Mouse (Mus musculus) erythroblast, embryonic 14.5 days (primary cell): ENCODE results near the gene Poc5. TPM values are rescaled to one million over a fixed set of nuclear protein-coding genes. Genes with fewer than 3 reads are reported as not detected.

Source experiments
- H3K27me3 ChIP-seq: 2 replicates; pipeline ENCODE4 v1.6.1; 2012; ENCODE audit warnings: inconsistent platforms; ENCODE audit not compliant: control insufficient read depth
- H3K36me3 ChIP-seq: 2 replicates; pipeline ENCODE4 v1.6.1; 2012; ENCODE audit warnings: mild to moderate bottlenecking, inconsistent platforms; ENCODE audit not compliant: control insufficient read depth
- H3K4me1 ChIP-seq: 2 replicates; pipeline ENCODE4 v1.6.1; 2012; ENCODE audit warnings: inconsistent platforms; ENCODE audit not compliant: control insufficient read depth
- H3K4me3 ChIP-seq: replicated peaks from 2 replicates; pipeline ENCODE3; 2012; ENCODE audit warnings: moderate library complexity, mild to moderate bottlenecking, inconsistent platforms
- H3K9me3 ChIP-seq: 2 replicates; pipeline ENCODE4 v1.6.1; 2012; ENCODE audit warnings: low read length, inconsistent platforms, mixed read lengths; ENCODE audit not compliant: control insufficient read depth
- GATA1 ChIP-seq: IDR thresholded peaks from 2 replicates; pipeline ENCODE4 v1.6.1; 2012; ENCODE audit warnings: low read length, inconsistent platforms, mixed read lengths
- TAL1 ChIP-seq: IDR thresholded peaks from 3 replicates; pipeline ENCODE4 v1.6.1; 2012; ENCODE audit warnings: low read length, inconsistent platforms, mixed read lengths
- polyA plus RNA-seq: library from polyadenylated mRNA; stranded (reverse); fragments of >175 nt; gene quantifications from 2 replicates; pipeline ENCODE4 v1.2.3, GENCODE M21; 2012

Poc5 gene
- polyA plus RNA-seq, 1 experiment: 0.95 TPM

DNA sequence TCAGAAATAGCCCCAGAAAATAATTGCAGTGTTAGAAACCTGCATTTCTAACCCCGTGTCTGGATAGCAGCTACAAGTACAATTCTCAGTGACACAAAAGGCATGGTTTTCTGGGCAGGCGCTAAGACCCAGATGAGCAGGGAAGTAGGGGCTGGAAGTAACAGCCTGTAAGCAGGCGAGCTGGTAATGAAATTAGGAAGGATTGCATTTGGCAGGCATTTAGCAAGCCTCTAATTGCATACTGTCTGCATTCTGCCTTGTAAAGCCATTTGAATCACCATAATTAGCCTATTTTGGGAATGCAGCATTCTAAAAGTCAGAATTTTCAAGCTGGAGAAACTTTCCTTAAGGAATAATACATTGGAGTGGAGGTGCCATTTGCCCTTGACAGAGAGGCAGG, 38.0 kb downstream of the Poc5 start:
- Histone ChIP-seq H3K4me3 (no peak overlapping the region), H3K4me1 (no peaks in the 10 kb centered on the region), H3K9me3 (no peaks in the 10 kb centered on the region), H3K27me3 (no peaks in the 10 kb centered on the region), H3K36me3 (no peaks in the 10 kb centered on the region)
- TF ChIP-seq TAL1: no peak
- no peak for TF ChIP-seq GATA1

DNA sequence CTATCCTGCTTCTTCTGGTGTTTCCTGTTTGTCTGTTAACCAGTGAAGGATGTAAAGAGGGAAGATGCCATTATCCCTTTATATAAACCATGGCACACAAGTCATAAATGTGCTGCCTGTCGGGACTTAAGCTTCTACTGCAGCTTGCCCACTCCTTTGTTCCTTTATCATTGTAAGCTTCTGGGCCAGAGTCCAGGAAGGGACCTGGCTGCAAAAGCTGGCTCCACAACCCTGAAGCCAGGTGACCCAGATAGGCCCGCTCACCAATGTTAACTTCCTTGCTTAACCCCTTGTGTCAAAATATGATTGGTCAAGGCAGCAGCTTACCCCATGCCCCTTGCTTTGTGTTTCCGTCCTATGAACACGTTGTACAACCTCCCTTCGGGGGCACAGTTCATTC, 40.4 kb downstream of the Poc5 start:
- no peaks in the 10 kb centered on the region for H3K9me3 ChIP-seq
- peaks cover 5% of the 10 kb centered on the region for H3K4me1 ChIP-seq
- no peak overlapping the region for H3K4me3 ChIP-seq
- no peaks in the 10 kb centered on the region for H3K36me3 ChIP-seq
- no peaks in the 10 kb centered on the region for H3K27me3 ChIP-seq
- TF ChIP-seq TAL1 (no peak), GATA1 (no peak)

DNA sequence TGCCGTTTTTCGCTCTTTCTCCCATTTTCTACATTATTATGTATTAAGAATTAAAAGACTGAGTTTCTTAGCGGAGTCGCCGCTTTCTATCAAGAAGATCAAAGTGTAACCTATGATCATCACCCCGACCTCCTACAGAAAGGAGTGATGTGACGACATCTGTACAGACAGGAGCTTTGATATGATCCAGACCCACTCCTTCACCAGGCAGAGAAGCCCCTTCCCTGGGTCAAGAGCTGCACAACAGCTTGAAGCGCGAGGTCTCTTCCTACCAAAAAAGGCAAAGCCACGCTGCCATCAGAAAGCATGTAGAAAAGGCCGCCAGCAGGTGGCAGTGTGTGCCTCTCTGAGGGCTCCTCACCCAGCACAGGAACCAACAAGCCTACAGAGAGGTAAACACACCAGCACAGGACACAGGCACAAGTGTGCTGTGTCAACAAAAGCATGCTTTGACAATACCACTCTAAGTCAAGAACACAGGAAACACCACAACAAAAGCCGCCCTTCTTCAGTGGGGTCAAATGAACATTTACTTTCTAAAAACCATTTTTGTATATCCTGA, 43.6 kb downstream of the Poc5 start:
- Histone ChIP-seq H3K36me3 (no peaks in the 10 kb centered on the region), H3K4me1 (peaks cover 16% of the 10 kb centered on the region), H3K27me3 (no peaks in the 10 kb centered on the region), H3K9me3 (no peaks in the 10 kb centered on the region), H3K4me3 (no peak overlapping the region)
- TF ChIP-seq GATA1: no peak
- no peak for TF ChIP-seq TAL1

DNA sequence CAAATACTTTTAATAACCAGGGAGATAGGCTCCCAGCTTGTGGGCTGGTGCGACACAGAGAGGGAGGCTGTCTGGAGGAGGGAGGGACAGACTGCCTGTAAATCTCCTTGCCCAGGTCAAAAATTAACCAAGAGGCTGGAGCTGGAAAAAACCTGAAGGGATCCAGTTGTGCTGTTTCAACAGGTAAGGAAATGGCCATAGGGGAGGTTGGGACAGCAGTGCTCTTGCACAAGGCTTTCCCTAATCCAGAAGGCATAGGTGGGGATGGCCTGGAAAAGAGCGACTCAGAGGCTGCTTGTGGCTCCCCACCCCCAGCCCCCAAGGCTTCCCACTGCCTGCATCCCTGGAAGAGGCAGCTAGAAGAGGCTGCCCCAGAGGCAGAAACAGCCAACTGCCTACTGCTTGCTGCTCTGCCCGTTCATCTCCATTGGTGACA, 44.3 kb downstream of the Poc5 start:
- Histone ChIP-seq H3K27me3 (no peaks in the 10 kb centered on the region), H3K4me3 (no peak overlapping the region), H3K36me3 (no peaks in the 10 kb centered on the region), H3K9me3 (no peaks in the 10 kb centered on the region), H3K4me1 (peaks cover 16% of the 10 kb centered on the region)
- TF ChIP-seq GATA1 (no peak), TAL1 (no peak)

DNA sequence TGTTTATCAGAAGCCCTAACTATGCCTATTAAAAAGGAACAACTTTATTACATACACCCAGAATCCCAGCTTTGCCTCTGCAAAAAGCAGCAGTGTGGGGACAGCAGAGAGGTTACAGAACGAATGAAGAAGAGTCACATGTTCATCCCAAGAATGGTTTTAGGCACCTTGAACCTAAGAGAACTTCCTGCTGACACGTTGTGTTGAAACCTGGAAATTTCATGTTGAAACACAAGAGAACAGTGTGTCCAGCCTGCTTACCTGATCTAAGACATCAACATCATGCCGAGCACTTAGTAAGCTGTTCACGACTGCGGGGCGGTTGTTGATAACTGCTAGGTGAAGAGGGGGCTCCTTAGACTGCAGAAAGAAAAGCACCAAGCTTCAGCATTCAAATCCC, 44.9 kb downstream of the Poc5 start:
- H3K4me3 ChIP-seq: no peak overlapping the region
- no peaks in the 10 kb centered on the region for H3K27me3 ChIP-seq
- peaks cover 16% of the 10 kb centered on the region for H3K4me1 ChIP-seq
- no peaks in the 10 kb centered on the region for H3K36me3 ChIP-seq
- no peaks in the 10 kb centered on the region for H3K9me3 ChIP-seq
- TF ChIP-seq GATA1 (no peak), TAL1 (no peak)

DNA sequence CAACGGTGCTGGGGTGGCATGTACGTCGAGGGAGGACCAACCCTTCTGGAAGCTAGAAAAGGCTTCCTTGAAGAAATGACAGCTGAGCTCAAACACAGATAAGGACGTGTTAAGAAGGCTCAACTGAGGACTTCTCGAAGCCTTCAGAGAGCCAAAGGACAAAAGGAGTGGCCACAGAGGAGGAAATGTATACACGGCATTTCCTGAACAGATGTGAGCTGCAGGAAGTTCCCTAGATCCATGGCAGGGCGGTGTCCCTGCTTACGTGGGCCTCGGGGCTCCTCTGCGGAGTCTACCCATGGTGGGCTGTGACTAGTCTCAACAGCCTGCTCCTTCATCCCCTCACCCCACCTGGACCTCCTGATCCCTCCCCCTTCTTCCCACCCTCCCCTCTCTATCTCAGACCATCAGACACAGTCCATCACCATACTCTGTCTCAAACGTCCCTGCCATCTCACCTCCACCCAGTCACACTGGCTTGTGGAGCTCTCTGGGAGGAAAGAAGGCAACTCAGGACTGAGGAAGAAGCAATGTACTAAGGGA, 45.6 kb downstream of the Poc5 start:
- H3K4me3 ChIP-seq: no peak overlapping the region

DNA sequence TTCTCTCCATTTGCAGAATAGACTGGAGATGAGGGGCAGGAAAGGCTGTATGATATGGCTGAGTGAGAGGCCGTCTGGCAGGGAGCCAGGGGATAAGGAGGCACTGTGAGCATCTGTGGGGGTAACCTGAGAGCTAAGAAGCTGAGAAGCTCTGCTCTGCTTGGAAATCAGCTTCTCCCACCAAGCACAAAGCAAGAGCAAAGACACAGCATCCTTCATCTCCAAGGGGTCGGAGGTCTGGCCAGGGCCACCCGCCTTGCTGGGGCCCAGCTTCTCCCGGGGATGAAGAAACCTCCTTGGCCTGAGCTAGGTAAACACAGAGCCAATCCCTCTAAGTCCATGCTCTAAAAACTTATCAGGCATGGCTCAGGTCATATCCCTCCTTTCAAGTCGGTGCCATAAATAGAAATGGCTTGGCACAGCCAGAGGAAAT, 46.8 kb downstream of the Poc5 start:
- Histone ChIP-seq H3K4me1 (peaks cover 16% of the 10 kb centered on the region), H3K9me3 (no peaks in the 10 kb centered on the region), H3K27me3 (no peaks in the 10 kb centered on the region), H3K4me3 (no peak overlapping the region), H3K36me3 (no peaks in the 10 kb centered on the region)
- TF ChIP-seq TAL1 (no peak), GATA1 (no peak)

More for the DNA sequence above, 45.6 kb downstream of the Poc5 start:
- H3K4me1 ChIP-seq: peaks cover 16% of the 10 kb centered on the region
- H3K9me3 ChIP-seq: no peaks in the 10 kb centered on the region
- no peaks in the 10 kb centered on the region for H3K36me3 ChIP-seq
- no peaks in the 10 kb centered on the region for H3K27me3 ChIP-seq
- TF ChIP-seq GATA1 (no peak), TAL1 (no peak)

DNA sequence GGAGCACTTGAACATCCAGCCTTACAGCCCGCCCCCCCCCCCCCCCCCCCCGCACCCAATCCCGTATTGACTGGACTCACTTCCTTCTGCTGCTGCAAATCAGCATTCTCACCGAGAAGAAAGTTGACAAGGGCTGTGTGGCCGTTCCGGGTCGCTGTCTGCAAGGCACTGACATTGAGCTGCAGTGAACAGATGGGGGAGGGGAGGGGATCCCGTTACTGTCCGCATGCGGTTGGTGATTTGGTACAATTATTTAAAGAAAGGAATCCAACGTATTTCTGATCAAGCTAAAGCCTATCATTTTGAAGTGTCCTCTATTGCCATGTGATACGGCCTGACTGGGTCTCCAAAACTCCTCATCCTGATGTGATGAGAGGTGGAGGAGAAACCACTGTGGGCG, 47.7 kb downstream of the Poc5 start:
- TF ChIP-seq GATA1 (no peak), TAL1 (no peak)
- Histone ChIP-seq H3K36me3 (no peaks in the 10 kb centered on the region), H3K27me3 (no peaks in the 10 kb centered on the region), H3K4me1 (peaks cover 16% of the 10 kb centered on the region), H3K4me3 (no peak overlapping the region), H3K9me3 (no peaks in the 10 kb centered on the region)

DNA sequence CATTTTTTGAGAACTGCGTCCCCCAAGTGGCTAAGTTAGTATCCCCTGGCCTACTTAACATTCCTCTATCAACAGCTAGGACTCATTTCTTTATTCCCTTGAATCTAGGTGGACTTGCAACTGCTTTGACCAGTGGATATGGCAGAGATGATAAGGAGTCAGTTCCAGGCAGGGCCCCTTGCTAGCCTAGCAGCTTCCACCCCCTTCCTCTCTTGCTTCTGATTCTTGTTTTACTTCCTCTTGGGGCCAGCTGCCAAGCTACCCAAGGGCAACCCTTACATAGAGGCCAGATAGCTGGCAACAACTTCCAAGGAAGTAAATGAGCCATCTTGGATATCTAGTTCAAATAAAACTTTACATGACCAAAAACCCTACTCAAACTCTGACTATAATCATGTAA, 48.8 kb downstream of the Poc5 start:
- H3K27me3 ChIP-seq: no peaks in the 10 kb centered on the region
- TF ChIP-seq GATA1: no peak
- no peak for TF ChIP-seq TAL1
- H3K36me3 ChIP-seq: no peaks in the 10 kb centered on the region
- H3K4me3 ChIP-seq: no peak overlapping the region
- peaks cover 16% of the 10 kb centered on the region for H3K4me1 ChIP-seq
- no peaks in the 10 kb centered on the region for H3K9me3 ChIP-seq

DNA sequence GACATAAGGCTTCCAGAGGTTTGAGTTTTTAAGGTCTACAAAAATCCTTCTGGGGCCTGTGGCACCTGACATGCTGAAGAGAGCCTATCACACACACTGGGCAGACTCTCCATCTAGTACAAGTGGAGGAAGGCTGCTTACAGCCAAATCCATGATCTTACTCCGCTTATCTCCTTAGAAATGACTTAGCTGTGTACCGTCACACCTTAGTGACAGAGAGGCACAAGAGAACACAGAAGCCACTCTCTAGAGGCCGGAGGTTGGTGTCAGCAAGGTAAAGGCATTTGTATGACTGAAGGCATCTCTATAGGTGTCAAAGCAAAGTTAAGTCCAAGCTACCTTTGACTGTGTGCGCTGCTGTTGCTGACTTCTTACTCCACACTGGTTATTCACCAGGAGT, 52.3 kb downstream of the Poc5 start:
- Histone ChIP-seq H3K9me3 (no peaks in the 10 kb centered on the region), H3K27me3 (no peaks in the 10 kb centered on the region), H3K4me1 (peaks cover 3% of the 10 kb centered on the region), H3K4me3 (no peak overlapping the region), H3K36me3 (no peaks in the 10 kb centered on the region)
- TF ChIP-seq GATA1: no peak
- no peak for TF ChIP-seq TAL1
